Mouse (Mus musculus): ENCODE data around the gene Grxcr1.

Gene Grxcr1

DNA sequence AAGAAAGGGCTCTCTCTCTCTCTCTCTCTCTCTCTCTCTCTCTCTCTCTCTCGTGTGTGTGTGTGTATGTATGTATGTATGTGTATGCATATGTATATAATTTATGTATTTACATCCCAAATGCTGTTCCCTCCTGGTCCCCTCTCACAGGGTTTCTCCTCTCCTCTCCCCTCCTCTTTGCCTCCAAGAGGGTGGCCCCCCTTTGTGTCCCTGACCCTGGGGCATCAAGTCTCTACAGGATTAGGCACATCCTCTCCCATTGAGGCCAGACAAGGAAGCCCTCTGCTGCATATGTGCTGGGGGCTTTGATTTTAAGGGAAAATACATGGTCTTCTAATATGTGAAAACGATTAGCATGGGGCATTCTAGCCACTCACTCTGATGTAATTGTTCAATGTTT lies 61.5 kb downstream of the Grxcr1 start:
- DNase-seq (ENCODE audit: low spot score) = no peak

DNA sequence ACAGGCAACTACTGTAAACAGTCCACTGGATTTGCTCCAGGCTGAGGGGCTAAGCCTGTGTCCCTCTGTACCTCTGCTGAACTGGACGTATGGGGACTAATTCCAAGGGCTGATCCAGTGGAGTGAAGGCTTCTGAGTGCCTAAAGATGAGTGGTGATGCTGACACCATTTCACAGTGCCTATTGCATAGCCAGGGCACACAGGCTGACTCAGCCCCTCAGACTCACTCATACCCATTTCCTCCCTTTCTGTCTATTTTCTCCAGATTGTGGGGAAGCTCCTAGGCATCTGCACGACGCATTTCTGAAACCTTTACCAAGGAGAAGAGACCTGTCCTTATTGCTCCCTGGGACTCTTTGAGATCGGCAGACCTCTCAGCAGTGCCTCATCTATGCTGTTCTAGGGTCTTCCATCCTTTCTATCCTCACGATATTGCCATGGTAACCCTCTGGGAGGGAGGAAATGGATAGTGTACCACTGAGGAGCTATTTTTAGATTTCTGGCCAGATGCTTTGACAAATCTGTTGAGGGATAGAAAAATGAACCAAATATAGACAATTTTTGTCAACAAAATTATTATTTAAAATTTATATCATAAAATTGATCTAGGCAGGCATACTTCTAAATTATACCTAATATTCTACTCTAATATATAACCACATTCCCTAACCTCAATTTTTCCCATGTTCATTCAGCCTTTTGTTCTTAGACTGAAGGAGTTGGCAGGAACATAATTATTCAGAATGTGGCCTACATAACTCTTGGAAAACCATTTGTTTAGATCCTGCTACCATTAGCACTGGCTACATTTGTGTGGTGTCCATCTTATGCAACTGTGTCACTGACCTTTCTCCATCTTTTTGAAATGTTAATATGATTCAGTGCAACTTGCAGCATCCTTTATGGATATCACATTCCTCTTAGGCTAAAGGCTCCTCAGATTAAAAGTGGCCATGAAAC lies 66.3 kb downstream of the Grxcr1 start:
- DNase-seq (ENCODE audit: low spot score) = no peak

DNA sequence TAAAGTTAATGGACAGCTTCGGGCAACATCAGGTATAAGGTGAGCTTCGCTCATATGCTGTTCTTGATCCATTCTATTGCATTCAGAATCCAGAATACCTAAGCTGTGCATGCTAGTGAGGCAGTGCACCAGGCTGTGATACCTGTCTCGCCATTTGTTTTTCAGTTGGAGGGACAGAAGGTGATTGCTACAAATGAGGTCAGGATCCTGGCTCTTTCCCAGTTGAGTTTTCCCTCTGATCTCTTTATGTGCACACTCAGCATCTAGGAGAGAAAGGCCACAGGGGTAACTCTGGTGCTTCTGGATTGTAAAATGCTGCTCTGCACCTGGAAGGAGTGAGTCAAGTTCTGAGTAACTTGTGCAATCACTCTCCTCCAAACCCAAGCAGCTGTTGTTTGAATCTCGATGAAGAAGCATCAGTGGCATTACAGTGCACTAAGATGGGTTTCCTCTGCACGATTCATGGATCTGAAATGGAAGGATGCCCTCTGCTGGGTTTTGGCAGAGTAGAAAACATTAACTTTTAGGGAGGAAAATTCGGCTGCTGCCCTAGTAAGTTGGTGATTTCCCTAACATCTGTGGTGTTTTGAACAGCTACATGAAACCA lies 80.9 kb downstream of the Grxcr1 start:
- DNase-seq (ENCODE audit: low spot score) = no peak

DNA sequence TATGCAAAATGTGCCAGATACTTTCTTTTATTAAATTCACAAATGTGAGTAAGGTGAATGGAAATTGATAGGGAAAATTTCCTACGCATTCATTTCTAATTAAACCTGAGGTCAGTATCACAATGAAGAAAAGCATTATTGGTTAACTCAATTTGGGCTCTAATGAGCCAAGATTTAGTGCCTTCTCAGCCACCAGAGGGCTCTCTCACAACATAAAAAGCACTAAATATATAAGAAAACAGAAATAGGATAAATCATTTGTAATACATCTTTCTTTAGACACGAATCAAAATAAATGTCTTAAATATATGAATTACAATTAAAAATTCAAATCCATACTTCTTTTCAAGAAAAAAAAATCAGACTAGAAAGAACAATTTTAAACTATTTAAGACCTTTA lies 89.2 kb downstream of the Grxcr1 start:
- no peak for DNase-seq (ENCODE audit: low spot score)

DNA sequence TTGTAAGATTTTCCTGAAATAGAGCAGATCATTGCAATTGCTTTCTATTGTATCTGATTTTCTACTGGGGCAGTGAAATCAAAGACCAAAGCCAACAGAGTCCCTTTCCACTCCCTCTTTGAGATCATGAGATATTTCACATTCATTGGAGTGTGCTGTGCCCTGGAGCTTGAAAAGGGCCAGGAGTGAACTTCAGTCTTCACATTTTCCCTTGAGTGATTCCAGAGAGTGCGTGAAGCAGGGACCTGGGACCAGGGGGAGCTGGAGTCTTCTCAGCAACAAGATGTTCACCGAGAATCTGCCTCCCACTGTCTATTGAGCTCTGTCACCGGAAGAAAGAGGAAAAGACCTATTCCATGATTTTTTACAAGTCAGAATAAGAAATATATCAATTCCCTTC lies 91.2 kb downstream of the Grxcr1 start:
- DNase-seq (ENCODE audit: low spot score) = no peak

DNA sequence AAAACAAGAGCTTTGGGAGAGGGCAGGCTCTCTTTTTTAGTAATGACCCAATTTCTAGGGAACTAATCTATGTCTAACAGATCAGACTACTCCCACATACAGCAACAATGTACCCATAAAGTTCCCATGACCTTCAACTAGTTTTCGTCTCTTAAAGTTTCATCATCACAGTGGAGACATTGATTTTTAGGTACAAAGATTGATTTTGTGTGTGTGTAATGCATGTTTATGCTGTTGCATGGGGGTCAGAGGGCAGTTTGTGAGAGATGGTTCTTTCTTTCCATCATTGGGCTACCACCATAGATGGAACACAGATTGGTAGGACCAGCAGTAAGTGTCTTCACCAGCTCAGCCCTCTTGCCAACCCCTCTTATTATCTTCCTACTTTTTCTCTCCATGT lies 93.8 kb downstream of the Grxcr1 start:
- DNase-seq (ENCODE audit: low spot score) = no peak

DNA sequence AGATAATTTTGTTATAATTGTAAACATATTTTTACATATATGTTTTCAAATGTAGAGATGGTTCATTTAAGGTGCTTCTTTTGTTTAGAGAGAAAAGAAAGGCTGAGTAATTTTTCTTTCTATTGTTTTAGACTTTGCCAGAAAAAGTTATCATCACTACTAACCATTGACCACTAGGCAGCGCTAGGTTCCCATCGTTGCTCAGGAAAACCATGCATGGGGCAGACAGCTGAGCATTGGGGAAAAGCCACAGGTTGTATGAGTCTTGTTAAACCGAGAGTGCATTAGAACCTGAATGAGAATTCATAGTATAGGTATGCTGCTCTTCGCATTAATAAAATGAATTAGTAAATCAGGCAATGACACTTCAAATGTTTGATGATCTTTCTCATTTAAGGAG lies 96.8 kb downstream of the Grxcr1 start:
- peak; percentile 3 for DNase-seq (ENCODE audit: low spot score)

DNA sequence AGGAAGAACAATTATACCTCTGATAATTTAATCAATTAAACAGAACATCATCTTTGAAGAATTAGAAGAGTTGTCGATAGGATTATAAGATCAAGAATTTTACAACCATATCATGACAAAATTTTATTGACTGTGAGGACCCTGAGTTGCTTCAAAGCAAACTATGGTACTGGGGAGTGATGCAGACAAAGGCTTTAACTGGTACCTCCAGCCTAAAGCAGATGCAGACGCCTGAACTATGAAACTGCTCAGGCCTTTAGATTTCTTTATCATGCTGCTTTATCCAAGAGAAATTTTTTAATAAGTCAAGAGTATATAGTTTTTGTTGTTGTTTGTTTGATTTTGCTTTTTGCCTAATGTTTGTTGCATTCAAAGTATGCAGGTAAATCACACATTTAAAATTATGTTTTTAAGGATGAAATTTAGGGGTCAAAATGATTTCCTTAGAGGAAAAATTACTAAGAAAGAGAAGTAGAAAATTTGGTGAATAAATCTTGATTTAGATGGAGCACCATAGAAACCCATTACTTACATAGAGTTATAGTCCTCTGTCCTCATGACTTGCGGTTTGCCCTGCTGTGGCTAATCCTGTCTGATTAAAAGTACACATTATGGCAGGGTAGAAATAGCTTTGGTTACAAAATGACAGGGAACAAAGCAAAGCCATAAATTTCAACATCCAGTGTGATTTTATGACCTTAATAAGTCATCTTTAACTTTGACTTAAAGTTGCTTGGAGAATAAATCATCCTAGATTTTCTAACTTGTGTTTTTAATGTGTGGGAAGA lies 97.4 kb downstream of the Grxcr1 start:
- no peak for DNase-seq (ENCODE audit: low spot score)

DNA sequence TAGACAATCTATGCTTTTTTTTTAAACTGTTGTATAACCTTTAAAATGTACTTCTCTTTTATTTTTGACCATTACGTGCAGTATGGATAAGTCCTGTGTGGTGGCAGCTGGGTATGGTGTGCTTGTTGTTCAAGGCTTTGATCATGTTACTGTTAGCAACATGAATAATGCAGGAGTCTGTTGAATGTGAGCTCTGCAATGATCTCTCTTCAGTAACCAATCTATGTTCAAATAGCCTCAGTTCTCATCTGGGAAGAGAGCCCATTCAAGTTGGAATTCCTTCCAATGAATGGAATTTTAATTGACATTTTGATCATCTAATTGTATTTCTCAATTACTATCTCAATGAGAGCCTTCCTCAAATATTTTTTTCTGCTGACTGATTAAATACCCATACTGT lies 115.2 kb downstream of the Grxcr1 start:
- DNase-seq (ENCODE audit: low spot score) = no peak

DNA sequence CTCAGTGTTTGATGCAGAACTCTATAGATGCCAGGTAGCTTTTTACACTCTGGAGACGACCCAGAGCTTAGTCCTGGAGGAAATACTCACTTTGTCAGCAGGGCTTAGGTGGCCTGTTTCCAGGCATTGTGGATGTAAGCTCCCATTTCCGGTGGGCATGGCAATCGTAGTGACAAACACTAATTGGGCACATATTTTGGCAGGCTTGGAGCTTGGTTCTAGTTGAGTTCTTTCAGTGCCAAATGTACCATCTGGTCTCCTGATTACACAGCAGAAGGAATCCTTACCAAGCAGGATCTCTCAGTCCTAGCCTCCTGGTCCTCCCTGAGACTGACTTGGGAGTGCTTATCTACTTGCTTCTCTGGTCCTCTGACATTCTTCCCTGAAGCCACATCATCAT lies 118.3 kb downstream of the Grxcr1 start:
- DNase-seq (ENCODE audit: low spot score) = no peak

DNA sequence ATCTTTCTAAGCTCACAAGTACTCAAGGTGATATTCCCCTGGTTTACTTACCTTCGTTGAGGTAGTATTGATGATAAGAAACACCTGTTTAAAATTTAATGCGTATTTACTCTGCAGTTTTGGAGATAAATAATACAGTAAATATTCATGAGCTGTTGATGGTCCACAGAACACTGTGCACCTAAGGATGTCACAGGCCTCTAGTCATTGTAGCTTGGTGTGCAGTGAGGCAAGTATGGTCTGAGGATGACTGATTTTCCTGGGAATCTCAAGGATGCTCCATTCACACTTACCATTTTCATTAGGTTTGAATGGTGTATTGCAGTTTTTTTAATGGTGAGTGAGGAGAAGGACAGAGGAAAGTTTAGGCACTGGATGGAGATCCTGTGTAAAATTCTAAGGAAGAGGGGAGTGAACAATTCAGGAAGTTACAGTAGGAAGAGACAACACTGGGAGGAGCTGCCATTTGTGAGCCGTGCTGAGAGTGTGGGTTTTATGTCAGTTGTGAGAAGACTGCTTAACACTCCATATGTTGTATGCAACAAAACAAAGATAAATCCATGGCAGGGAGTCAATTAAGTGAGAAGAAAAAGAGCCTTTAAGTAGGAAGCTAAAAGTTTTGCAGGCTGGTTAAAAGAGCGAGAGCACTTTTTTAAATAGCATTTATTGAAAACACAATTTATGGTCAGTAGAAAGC lies 118.9 kb downstream of the Grxcr1 start:
- no peak for DNase-seq (ENCODE audit: low spot score)

DNA sequence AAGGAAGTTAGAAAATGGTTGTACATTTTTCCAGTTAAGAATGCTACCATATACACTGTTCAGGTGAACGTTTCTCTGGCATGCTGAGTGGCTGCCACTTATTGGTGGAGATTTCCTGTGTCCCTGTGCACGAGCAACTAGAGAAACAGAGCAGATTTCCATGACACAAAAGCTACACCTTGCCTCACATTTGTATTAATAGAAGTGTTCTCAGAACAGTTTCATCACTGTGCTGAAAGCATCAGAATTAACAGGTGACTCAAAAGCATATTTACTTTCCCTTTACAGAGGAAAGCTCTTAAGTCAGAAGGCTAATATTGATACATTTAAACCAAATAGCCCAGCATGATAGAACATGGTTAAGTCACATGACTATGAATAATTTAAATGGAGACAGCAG lies 130.9 kb downstream of the Grxcr1 start:
- no peak for DNase-seq (ENCODE audit: low spot score)

DNA sequence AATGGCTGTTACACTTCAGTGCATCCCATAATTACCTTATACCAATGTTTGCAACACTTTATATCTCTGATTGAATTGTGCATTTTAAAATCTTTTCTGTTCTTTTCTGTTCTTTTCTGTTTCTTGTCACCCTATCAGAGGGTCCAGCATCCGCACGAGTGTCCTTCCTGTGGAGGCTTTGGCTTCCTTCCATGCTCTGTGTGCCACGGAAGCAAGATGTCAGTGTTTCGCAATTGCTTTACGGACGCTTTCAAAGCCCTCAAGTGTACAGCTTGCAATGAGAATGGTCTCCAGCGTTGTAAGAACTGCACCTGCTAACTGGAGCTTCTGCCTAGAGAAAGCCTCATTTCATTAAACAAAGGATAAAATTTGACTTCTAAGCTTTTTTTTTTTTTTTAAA lies 134.3 kb downstream of the Grxcr1 start:
- no peak for DNase-seq (ENCODE audit: low spot score)
